Mouse (Mus musculus) neural tube, embryonic 11.5 days (tissue): ENCODE measurements around the gene Elf2. TPM values are rescaled to one million over a fixed set of nuclear protein-coding genes. Genes with fewer than 3 reads are reported as not detected.

ENCODE experiments used
- ATAC-seq: fragments of 200-750 bp; cut with Nextera tagmentation; 2 replicates; pipeline ENCODE4 v1.8.0; 2017; ENCODE audit warnings: moderate number of reproducible peaks, mild to moderate bottlenecking, moderate TSS enrichment, moderate library complexity; ENCODE audit not compliant: insufficient read depth, low FRiP score, low TSS enrichment
- DNase-seq: peaks from one replicate; pipeline ENCODE4 v3.0.0-alpha.2; 2015; ENCODE audit warnings: low spot score
- H3K27ac ChIP-seq: fragments of 300-500 bp; sonication (generic); 2 replicates; pipeline ENCODE4 v1.5.1; 2014; ENCODE audit warnings: low read depth, mild to moderate bottlenecking, low read length
- H3K27me3 ChIP-seq: fragments of 300-500 bp; sonication (generic); 2 replicates; pipeline ENCODE4 v1.6.1; 2014; ENCODE audit warnings: mild to moderate bottlenecking, low read length, mixed read lengths; ENCODE audit not compliant: control insufficient read depth, insufficient read depth
- H3K36me3 ChIP-seq: fragments of 300-500 bp; sonication (generic); 2 replicates; pipeline ENCODE4 v1.6.1; 2014; ENCODE audit warnings: mild to moderate bottlenecking, low read length, moderate library complexity, mixed read lengths; ENCODE audit not compliant: control insufficient read depth, insufficient read depth
- H3K4me1 ChIP-seq: fragments of 300-500 bp; sonication (generic); 2 replicates; pipeline ENCODE4 v1.6.1; 2014; ENCODE audit warnings: low read length, mixed read lengths; ENCODE audit not compliant: control insufficient read depth, insufficient read depth
- H3K4me2 ChIP-seq: fragments of 300-500 bp; sonication (generic); 2 replicates; pipeline ENCODE4 v1.6.1; 2014; ENCODE audit warnings: low read depth, mild to moderate bottlenecking, moderate library complexity
- H3K4me3 ChIP-seq: fragments of 300-500 bp; sonication (generic); 2 replicates; pipeline ENCODE4 v1.5.1; 2014; ENCODE audit warnings: low read depth, low read length
- H3K9ac ChIP-seq: fragments of 300-500 bp; sonication (generic); 2 replicates; pipeline ENCODE4 v1.6.1; 2014; ENCODE audit warnings: mild to moderate bottlenecking, low read length
- H3K9me3 ChIP-seq: fragments of 300-500 bp; sonication (generic); 2 replicates; pipeline ENCODE4 v1.6.1; 2016; ENCODE audit warnings: low read length; ENCODE audit not compliant: control insufficient read depth
- WGBS: fragments of 180-500 bp; shearing (Covaris S2); extraction: QIAGEN DNeasy Blood & Tissue Kit; methylation state at CpG from one replicate; pipeline ENCODE4 v1.1.7; 2014; 5-methylcytosine and 5-hydroxymethylcytosine counted together
- polyA plus RNA-seq: library from polyadenylated mRNA; unstranded; fragments of >200 nt; fragmentation: Nextera tagmentation; extraction: Ambion mirVana; gene quantifications from 2 replicates; pipeline ENCODE4 v1.2.1, GENCODE M21; 2014

Gene Elf2
- polyA plus RNA-seq, 1 experiment from 2014 or later = 47.3 TPM

GRCm38 (mm10) chr3:51288880-51289821 is 51.3 kb downstream of the Elf2 start:
- Histone ChIP-seq H3K9ac (no peak overlapping the region; the same call in 1 of the 2 replicates), H3K27me3 (no peaks in the 10 kb centered on the region), H3K27ac (peak overlapping the region; percentile 27; the same call in 1 of the 2 replicates), H3K4me3 (no peak overlapping the region), H3K4me1 (no peaks in the 10 kb centered on the region), H3K4me2 (no peak overlapping the region), H3K9me3 (no peaks in the 10 kb centered on the region), H3K36me3 (no peaks in the 10 kb centered on the region; the same call in 1 of the 2 replicates)
- ATAC-seq (peak; percentile 50; the same call in 1 of the 2 replicates), DNase-seq (peak; percentile 84)
- whole genome bisulfite sequencing = 55% methylated on average over 11 of the region's 11 CpGs

GRCm38 (mm10) chr3:51284375-51284774 is 56.1 kb downstream of the Elf2 start:
- no peaks in the 10 kb centered on the region for H3K27me3 ChIP-seq
- no peak overlapping the region for H3K4me2 ChIP-seq
- no peaks in the 10 kb centered on the region for H3K9me3 ChIP-seq
- ATAC-seq (no peak), DNase-seq (no peak)
- H3K36me3 ChIP-seq = no peaks in the 10 kb centered on the region
- 72% methylated on average over 1 of the region's 1 CpGs for WGBS
- no peak overlapping the region for H3K4me3 ChIP-seq
- no peak overlapping the region for H3K27ac ChIP-seq
- H3K4me1 ChIP-seq = no peaks in the 10 kb centered on the region
- H3K9ac ChIP-seq = no peak overlapping the region

GRCm38 (mm10) chr3:51281727-51282126 is 58.7 kb downstream of the Elf2 start:
- Histone ChIP-seq H3K4me1 (no peaks in the 10 kb centered on the region), H3K9ac (no peak overlapping the region), H3K9me3 (no peaks in the 10 kb centered on the region), H3K4me3 (no peak overlapping the region), H3K36me3 (no peaks in the 10 kb centered on the region), H3K27ac (no peak overlapping the region), H3K27me3 (no peaks in the 10 kb centered on the region), H3K4me2 (no peak overlapping the region)
- WGBS = 96% methylated on average over 4 of the region's 4 CpGs
- ATAC-seq = no peak
- DNase-seq = no peak

GRCm38 (mm10) chr3:51278433-51278832 is 62.0 kb downstream of the Elf2 start:
- Histone ChIP-seq H3K27me3 (no peaks in the 10 kb centered on the region), H3K4me3 (no peak overlapping the region), H3K36me3 (no peaks in the 10 kb centered on the region), H3K4me2 (no peak overlapping the region), H3K27ac (no peak overlapping the region), H3K9me3 (no peaks in the 10 kb centered on the region), H3K4me1 (peaks cover 3% of the 10 kb centered on the region; the same call in 1 of the 2 replicates), H3K9ac (no peak overlapping the region)
- WGBS = 76% methylated on average over 4 of the region's 4 CpGs
- DNase-seq (no peak), ATAC-seq (no peak)

- Histone ChIP-seq H3K27ac (peak overlapping the region; percentile 94), H3K4me2 (peak overlapping the region; percentile 74), H3K9ac (peak overlapping the region; percentile 88), H3K27me3 (no peaks in the 10 kb centered on the region), H3K4me1 (peaks cover 3% of the 10 kb centered on the region; the same call in 1 of the 2 replicates), H3K36me3 (no peaks in the 10 kb centered on the region), H3K4me3 (peak overlapping the region; percentile 97), H3K9me3 (no peaks in the 10 kb centered on the region)
- WGBS = under 1% methylated on average over 75 of the region's 75 CpGs
- ATAC-seq (peak; percentile 67), DNase-seq (peak; percentile 89)
Observed at GRCm38 (mm10) chr3:51277201-51278150, 63.0 kb downstream of the Elf2 start.

- no peaks in the 10 kb centered on the region for H3K36me3 ChIP-seq
- H3K4me2 ChIP-seq = peak overlapping the region; percentile 74
- no peak for DNase-seq
- H3K27ac ChIP-seq = peak overlapping the region; percentile 94
- peak overlapping the region; percentile 97 for H3K4me3 ChIP-seq
- peak overlapping the region; percentile 88 for H3K9ac ChIP-seq
- ATAC-seq = peak; percentile 38
- H3K27me3 ChIP-seq = no peaks in the 10 kb centered on the region
- H3K9me3 ChIP-seq = no peaks in the 10 kb centered on the region
- 1% methylated on average over 64 of the region's 93 CpGs for WGBS
- peaks cover 3% of the 10 kb centered on the region; the same call in 1 of the 2 replicates for H3K4me1 ChIP-seq
Observed at GRCm38 (mm10) chr3:51276421-51277111, 63.9 kb downstream of the Elf2 start.

GRCm38 (mm10) chr3:51275956-51276398 is 64.5 kb downstream of the Elf2 start:
- H3K27ac ChIP-seq = peak overlapping the region; percentile 94
- DNase-seq = peak; percentile 99
- no peaks in the 10 kb centered on the region for H3K9me3 ChIP-seq
- H3K27me3 ChIP-seq = no peaks in the 10 kb centered on the region
- peak overlapping the region; percentile 74 for H3K4me2 ChIP-seq
- H3K4me3 ChIP-seq = peak overlapping the region; percentile 97
- peak overlapping the region; percentile 88 for H3K9ac ChIP-seq
- peaks cover 3% of the 10 kb centered on the region; the same call in 1 of the 2 replicates for H3K4me1 ChIP-seq
- 0% methylated on average over 33 of the region's 33 CpGs for WGBS
- no peaks in the 10 kb centered on the region for H3K36me3 ChIP-seq
- peak; percentile 96 for ATAC-seq
